Mouse (Mus musculus) gastrocnemius, adult 2 months (tissue): Measurements from ENCODE around the gene 2700049A03Rik. TPM values are rescaled to one million over a fixed set of nuclear protein-coding genes. Genes with fewer than 3 reads are reported as not detected.

Source experiments
- DNase-seq: peaks from one replicate; pipeline ENCODE4 v3.0.0; 2022
- H3K27ac ChIP-seq: fragments of 200-600 bp; 2 replicates; pipeline ENCODE4 v1.8.1; 2022; ENCODE audit warnings: mild to moderate bottlenecking
- H3K4me3 ChIP-seq: fragments of 200-600 bp; 2 replicates; pipeline ENCODE4 v1.8.1; 2022; ENCODE audit warnings: mild to moderate bottlenecking, moderate library complexity
- CTCF ChIP-seq: fragments of 200-600 bp; IDR thresholded peaks from 2 replicates; pipeline ENCODE4 v1.8.1; 2022; ENCODE audit warnings: antibody characterized with exemption, mild to moderate bottlenecking, moderate library complexity
- intact Hi-C: fragments of 180-260 bp; cut with DNase I; formaldehyde crosslinking; loops from one replicate; pipeline ENCODE4 v1.15.1; 2025
- total RNA-seq, 2 experiments: library from RNA; stranded (reverse); gene quantifications; 2 replicates each; pipeline ENCODE4 v1.2.3; 2021

The 2700049A03Rik gene
- total RNA-seq, 2 experiments from 2014 or later = 3.3 to 4.8 TPM

DNA sequence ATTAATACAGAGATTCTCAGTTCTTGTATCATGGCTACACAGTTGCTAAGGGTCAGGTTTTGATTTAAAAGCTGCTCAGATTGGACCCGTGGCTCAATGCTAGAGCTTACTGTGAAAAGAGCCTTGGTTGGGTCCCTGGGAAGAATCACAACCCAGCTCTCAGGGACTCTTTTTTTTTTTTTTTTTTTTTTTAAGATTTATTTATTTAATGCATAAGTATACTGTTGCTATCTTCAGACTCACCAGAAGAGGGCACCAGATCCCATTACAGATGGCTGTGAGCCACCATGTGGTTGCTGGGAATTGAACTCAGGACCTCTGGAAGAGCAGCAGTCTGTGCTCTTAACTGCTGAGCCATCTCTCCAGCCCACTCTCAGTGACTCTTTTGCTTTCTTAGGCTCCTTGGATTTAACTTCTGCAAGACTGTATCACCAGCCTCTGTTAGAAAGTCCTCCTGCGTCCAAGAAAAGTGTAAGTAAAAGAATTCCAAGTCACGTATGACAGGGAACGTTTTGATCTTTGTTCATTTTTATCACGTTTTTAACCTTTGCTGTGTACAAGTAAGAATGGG, 2.7 kb downstream of the 2700049A03Rik start:
- Histone ChIP-seq H3K27ac (no peak overlapping the region), H3K4me3 (no peak overlapping the region)
- TF ChIP-seq CTCF = peak; percentile 51
- intact Hi-C loops = loop anchor here (5.0 kb wide), 1 partner anchor 122 kb away; the partner anchor contains the start of gene Arid4a
- DNase-seq = no peak

DNA sequence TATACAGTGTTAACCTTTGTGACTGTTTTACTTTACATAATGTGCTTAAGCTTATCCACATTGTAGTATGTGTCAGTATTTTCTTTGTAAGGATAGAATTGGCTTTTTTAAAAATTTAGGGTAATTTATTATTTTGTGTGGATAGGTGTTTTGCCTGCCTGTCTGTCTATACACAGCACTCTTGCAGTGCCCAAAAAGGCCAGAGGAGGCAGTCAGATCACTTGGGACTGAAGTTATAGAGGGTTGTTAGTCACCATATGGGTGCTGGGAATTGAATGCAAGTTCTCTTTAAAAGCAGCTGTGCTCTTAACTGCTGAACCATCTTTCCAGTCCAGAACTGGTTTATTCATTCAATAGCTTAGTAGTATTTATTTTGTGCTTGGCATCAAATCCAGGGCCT, 4.5 kb downstream of the 2700049A03Rik start:
- DNase-seq = no peak
- no peak for TF ChIP-seq CTCF
- intact Hi-C loops = no loop called here

DNA sequence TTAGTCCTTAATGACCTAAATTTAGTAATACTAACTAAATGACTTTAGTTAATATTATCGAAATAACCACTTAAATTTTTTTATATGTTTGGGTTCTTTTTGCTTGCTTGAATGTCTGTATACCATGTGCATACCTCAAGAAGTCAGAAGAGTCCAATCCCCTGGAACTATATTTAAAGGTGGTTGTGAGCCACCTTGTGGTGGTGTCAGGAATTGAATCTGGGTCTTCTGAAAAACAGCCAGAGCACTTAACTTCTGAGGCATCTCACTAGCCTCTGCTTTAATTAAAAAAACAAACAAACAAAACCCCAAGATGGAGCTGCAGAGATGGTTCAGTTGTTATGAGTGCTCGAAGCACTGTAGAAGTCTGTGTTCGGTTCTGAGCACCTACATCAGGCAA, 11.0 kb downstream of the 2700049A03Rik start:
- peak; percentile 33 for DNase-seq
- no peak overlapping the region for H3K27ac ChIP-seq
- intact Hi-C loops = no loop called here
- H3K4me3 ChIP-seq = no peak overlapping the region
- TF ChIP-seq CTCF = peak; percentile 74

More for the DNA sequence above, 4.5 kb downstream of the 2700049A03Rik start:
- Histone ChIP-seq H3K4me3 (no peak overlapping the region), H3K27ac (no peak overlapping the region)

DNA sequence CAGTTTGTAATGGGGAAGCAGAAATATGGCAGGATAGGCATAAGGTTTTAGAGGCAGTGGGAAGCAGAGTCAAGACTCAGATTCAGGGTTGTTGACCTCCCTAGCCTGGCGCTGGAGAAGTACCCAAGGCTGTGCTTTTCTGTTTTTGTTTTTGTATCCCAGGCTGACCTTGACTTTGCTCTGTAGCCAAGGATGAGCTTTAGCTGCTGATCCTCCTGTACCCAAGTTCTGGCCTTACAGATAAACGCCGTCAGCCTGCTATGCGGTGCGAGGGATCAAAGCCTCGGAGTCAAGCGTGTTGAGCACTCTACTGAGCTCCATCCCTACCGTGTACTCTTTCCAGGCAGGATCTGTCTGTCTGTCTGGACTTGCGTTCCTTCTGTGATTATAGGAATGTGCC, 12.2 kb downstream of the 2700049A03Rik start:
- no peak overlapping the region for H3K4me3 ChIP-seq
- no peak for TF ChIP-seq CTCF
- no peak for DNase-seq
- intact Hi-C loops = no loop called here
- no peak overlapping the region for H3K27ac ChIP-seq

DNA sequence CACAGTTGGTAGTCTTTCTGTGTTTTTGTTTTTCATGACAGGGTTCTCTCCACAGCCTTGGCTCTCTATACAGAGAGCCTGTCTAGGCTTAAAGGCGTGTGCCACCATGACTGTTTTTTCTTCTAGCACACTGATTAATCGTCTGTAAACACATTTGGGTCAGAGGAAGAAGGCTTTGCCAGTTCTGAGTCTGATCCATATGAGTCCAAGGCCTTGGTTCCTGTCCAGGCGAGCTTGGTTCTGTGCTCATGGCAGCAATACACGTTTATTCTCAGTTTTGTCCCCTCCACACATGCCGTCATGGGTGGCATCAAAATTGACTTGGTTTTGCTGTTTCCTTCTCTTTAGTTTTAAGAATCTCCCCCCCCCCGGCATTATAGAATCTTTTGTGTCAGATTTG, 12.8 kb downstream of the 2700049A03Rik start:
- Histone ChIP-seq H3K4me3 (no peak overlapping the region), H3K27ac (no peak overlapping the region)
- no peak for DNase-seq
- no peak for TF ChIP-seq CTCF
- intact Hi-C loops = no loop called here

DNA sequence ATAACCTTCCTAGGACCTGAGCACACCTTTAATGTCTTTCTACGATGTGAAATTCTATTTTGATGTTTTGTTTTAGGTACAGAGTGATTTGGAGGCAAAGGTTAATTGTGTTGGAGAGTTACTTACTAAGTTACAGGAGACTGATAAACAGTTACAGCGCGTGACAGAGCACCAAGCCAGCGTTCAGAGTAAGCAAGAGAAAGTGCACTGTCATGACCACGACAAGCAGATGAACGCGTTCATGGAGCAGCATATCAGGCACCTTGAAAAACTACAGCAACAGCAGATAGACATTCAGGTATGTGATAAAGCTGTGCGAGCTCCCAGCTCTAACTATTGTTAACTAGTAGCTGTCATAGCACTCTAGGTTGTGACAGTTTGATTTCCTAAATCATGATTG, 13.5 kb downstream of the 2700049A03Rik start:
- Histone ChIP-seq H3K4me3 (no peak overlapping the region), H3K27ac (no peak overlapping the region)
- intact Hi-C loops = no loop called here
- TF ChIP-seq CTCF = no peak
- DNase-seq = no peak

DNA sequence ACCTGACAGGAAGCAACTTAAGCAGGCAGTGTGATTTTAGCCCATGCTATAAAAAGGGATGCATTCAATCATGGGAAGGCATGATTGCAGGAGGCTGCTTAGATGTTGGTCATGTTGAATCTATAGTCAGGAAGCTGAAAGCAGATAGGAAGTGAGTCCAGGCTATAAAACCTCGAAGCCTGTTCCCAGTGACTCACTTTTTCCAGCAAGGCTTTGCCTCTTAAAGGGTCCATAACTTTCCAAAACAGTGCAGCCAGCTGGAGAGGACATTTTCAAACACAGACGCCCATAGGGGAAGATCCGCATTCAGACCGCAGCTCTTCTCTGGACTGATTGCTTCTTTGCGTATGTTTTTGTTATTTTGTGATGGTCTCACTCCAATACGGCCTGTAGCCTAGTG, 18.3 kb downstream of the 2700049A03Rik start:
- Histone ChIP-seq H3K4me3 (no peak overlapping the region), H3K27ac (no peak overlapping the region)
- DNase-seq = no peak
- intact Hi-C loops = no loop called here
- TF ChIP-seq CTCF = no peak

DNA sequence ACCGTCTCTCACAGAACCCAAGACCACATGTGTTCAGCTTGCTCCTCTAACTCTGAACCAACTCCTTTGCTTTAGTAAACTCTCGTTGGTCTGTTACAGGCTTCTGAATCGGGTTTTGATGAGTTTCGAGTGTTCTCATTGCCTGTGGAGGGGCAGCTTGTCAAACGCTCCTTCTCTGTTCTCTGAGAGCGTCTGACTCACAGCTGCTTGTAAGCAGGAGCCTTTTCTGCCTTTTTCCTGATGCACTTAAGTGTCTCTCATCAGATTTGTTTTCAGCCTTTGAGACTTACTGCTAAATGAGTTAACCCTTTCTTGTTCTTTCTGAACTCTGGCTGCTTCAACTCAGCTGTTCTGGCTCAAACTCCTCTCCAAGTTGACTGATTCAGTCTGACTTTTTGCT, 21.3 kb downstream of the 2700049A03Rik start:
- intact Hi-C loops = no loop called here
- no peak for DNase-seq
- Histone ChIP-seq H3K4me3 (no peak overlapping the region), H3K27ac (no peak overlapping the region)
- no peak for TF ChIP-seq CTCF

DNA sequence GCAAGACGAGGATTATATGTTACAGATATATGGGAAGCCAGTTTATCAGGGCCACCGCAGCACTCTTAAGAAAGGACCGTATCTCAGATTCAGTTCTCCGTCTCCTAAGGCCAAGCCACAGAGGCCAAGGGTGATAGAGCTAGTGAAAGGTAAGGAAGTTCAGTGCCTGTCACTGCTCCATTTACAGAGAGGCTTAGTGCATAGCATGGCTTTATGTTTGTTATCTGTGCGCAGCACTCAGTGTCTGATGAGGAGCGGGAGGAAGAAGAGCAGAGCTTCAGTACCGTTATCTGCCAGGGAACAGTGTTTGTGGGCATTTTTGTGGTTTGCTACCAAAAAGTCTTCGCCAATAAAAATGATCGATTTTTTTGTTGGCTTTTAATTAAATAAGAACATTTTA, 27.8 kb downstream of the 2700049A03Rik start:
- DNase-seq = no peak
- TF ChIP-seq CTCF = no peak
- H3K27ac ChIP-seq = no peak overlapping the region
- H3K4me3 ChIP-seq = no peak overlapping the region
- intact Hi-C loops = no loop called here

DNA sequence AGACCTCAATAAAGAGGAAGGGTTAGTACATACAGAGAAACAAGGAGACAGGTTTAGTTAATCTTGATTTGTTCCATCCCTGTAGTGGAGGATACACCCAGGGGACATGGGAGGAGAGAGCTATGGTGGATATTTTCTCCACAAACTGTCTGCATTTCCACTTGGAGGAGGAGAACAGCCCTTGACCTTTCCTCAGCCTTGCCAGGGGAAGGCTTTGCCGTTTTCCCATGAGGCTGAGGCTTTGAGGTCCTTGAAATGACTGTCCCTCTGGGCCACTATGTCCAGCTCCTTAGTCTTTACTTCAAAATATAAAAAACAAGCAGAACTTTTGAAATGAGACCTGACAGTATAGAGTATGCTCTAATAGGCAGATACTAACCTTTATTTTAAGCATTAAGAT, 33.3 kb downstream of the 2700049A03Rik start:
- no peak overlapping the region for H3K27ac ChIP-seq
- no peak for DNase-seq
- intact Hi-C loops = no loop called here
- no peak for TF ChIP-seq CTCF
- H3K4me3 ChIP-seq = no peak overlapping the region

DNA sequence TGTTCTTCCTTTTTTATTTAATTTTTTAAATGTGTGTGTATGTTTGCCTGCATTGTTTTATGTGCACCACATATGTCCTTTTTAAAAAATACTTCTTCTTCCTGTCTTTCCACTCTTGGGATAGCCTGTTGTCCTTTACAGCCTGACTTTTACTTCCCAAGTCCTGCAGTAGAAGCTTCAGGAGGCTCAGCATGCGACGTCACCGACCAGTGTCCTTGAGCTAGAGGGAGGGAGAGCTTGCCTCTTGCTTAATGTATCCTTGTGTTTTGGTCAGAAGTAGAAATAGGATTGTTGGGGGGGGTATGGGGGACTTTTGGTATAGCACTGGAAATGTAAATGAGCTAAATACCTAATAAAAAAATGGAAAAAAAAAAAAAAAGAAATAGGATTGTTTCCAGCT, 47.1 kb downstream of the 2700049A03Rik start:
- no peak for TF ChIP-seq CTCF
- no peak overlapping the region for H3K27ac ChIP-seq
- intact Hi-C loops = no loop called here
- no peak overlapping the region for H3K4me3 ChIP-seq
- DNase-seq = no peak

DNA sequence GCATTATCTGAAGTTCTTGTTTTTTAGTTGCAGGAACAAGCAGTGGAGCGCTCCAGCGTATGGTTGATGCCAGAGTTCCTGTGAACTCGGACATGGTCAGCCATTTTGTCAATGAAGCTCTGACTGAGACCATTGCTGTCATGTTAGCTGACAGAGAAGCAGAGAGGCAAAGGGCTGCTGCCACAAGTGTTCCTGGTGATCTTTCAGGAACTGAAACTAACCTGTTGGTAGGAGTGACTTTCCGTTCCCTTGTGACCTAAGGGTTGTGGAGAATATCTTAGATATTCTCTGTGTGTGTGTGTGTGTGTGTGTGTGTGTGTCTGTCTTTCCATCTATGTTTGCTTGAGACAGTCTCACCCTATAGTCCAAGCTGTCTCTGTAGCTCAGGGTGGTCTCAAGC, 47.7 kb downstream of the 2700049A03Rik start:
- intact Hi-C loops = no loop called here
- no peak for DNase-seq
- Histone ChIP-seq H3K4me3 (no peak overlapping the region), H3K27ac (no peak overlapping the region)
- TF ChIP-seq CTCF = no peak

DNA sequence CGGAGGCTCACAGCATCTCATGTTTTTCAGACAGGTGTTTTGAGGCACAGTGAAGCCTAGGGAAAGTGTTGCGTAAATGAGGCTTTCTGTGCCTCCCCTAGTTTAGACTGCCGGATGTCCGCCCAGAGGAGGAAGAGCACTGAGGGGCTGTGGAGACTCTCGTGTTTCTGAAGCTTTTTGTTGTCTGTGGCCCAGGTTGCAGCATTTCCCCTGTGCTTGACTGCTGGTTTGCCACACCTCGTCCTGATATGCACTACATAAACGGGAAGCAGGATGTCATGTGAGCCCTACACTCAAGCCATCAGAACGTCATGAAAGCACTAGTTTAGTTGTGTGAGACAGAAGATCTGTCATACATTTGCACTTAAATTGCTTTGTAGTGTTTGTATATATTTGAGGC, 56.1 kb downstream of the 2700049A03Rik start:
- no peak for TF ChIP-seq CTCF
- no peak overlapping the region for H3K27ac ChIP-seq
- intact Hi-C loops = no loop called here

DNA sequence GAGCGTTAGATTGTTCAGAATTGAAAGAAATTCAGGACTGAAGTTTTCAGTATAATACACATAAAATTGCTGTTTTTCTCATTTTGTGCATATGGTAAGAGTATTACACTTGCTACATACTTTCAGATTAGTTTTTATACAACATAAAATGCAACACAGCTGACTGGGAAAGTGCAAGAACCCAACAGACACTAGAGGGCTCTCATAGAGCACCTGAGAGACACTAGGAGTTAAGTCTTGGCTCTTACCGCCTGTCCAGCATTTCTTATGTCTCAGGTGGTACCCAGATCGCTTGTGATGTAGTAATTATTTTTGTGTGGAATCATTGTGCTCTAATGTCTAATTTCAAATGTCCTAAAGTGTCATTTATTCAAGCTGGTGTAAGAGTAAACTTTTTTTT, 61.0 kb downstream of the 2700049A03Rik start:
- DNase-seq = no peak
- Histone ChIP-seq H3K27ac (no peak overlapping the region), H3K4me3 (no peak overlapping the region)
- intact Hi-C loops = loop anchor here (2.0 kb wide), 2 partner anchors 111 to 509 kb away; partner anchors contain the start of gene Dact1
- peak; percentile 76 for TF ChIP-seq CTCF

More for the DNA sequence above, 56.1 kb downstream of the 2700049A03Rik start:
- DNase-seq = no peak
- H3K4me3 ChIP-seq = no peak overlapping the region
